Mouse (Mus musculus) 3134 (cell line): ENCODE results near the gene Fam189a1.
A peak's percentile ranks its signal among the peaks of the same experiment; 100 is the strongest.

Source experiments
- DNase-seq: peaks from one replicate; pipeline ENCODE4 v3.0.0-alpha.2; 2011; ENCODE audit warnings: low spot score; ENCODE audit not compliant: insufficient read length; ENCODE audit errors: extremely low read depth

The Fam189a1 gene

GRCm38 (mm10) chr7:65046690-65047089 is 109.7 kb downstream of the Fam189a1 start:
- DNase-seq, result no peak

GRCm38 (mm10) chr7:65044280-65044679 is 112.1 kb downstream of the Fam189a1 start:
- peak; percentile 32 for DNase-seq

GRCm38 (mm10) chr7:65041106-65041505 is 115.3 kb downstream of the Fam189a1 start:
- no peak for DNase-seq

- no peak for DNase-seq
These were observed 124.6 kb downstream of the Fam189a1 start for GRCm38 (mm10) chr7:65031741-65032140.

- no peak for DNase-seq
These were observed 125.2 kb downstream of the Fam189a1 start for GRCm38 (mm10) chr7:65031195-65031594.

- DNase-seq, result no peak
These were observed 126.4 kb downstream of the Fam189a1 start for GRCm38 (mm10) chr7:65029985-65030384.

- DNase-seq, result no peak
These were observed 135.1 kb downstream of the Fam189a1 start for GRCm38 (mm10) chr7:65021298-65021697.

GRCm38 (mm10) chr7:65018036-65018679 is 138.2 kb downstream of the Fam189a1 start:
- DNase-seq, result no peak

- DNase-seq, result no peak
These were observed 139.0 kb downstream of the Fam189a1 start for GRCm38 (mm10) chr7:65017348-65017747.

GRCm38 (mm10) chr7:65011133-65011532 is 145.2 kb downstream of the Fam189a1 start:
- no peak for DNase-seq

- no peak for DNase-seq
These were observed 146.1 kb downstream of the Fam189a1 start for GRCm38 (mm10) chr7:65010275-65010674.

- no peak for DNase-seq
These were observed 150.6 kb downstream of the Fam189a1 start for GRCm38 (mm10) chr7:65005731-65006130.

GRCm38 (mm10) chr7:64999718-65000214 is 156.6 kb downstream of the Fam189a1 start:
- DNase-seq, result no peak

- no peak for DNase-seq
These were observed 158.6 kb downstream of the Fam189a1 start for GRCm38 (mm10) chr7:64997743-64998142.

GRCm38 (mm10) chr7:64995946-64996444 is 160.4 kb downstream of the Fam189a1 start:
- no peak for DNase-seq

- DNase-seq, result no peak
These were observed 167.0 kb downstream of the Fam189a1 start for GRCm38 (mm10) chr7:64989406-64989805.

- no peak for DNase-seq
These were observed 168.4 kb downstream of the Fam189a1 start for GRCm38 (mm10) chr7:64988015-64988414.

- no peak for DNase-seq
These were observed 171.8 kb downstream of the Fam189a1 start for GRCm38 (mm10) chr7:64984468-64985120.

- DNase-seq, result no peak
These were observed 174.7 kb downstream of the Fam189a1 start for GRCm38 (mm10) chr7:64981511-64982235.

GRCm38 (mm10) chr7:64973590-64974262 is 182.6 kb downstream of the Fam189a1 start:
- DNase-seq, result no peak

GRCm38 (mm10) chr7:64962128-64962527 is 194.2 kb downstream of the Fam189a1 start:
- no peak for DNase-seq
